Mouse (Mus musculus): ENCODE data around the gene Rpn1. TPM values are rescaled to one million over a fixed set of nuclear protein-coding genes. Genes with fewer than 3 reads are reported as not detected.

Rpn1 gene
- polyA plus RNA-seq, 1 experiment from 2014 or later, result 272 TPM

- H3K9me3 ChIP-seq (ENCODE audit: control insufficient read depth, low read length), result no peaks in the 10 kb centered on the region
- DNase-seq (ENCODE audit: low spot score) (no peak), ATAC-seq (ENCODE audit: low FRiP score) (no peak)
- no peak overlapping the region for H3K9ac ChIP-seq (ENCODE audit: low read depth, low read length)
- no peak overlapping the region for H3K4me3 ChIP-seq (ENCODE audit: low read depth, low read length)
- no peaks in the 10 kb centered on the region for H3K27me3 ChIP-seq (ENCODE audit: control insufficient read depth, insufficient read depth, low read length)
- no peaks in the 10 kb centered on the region for H3K4me1 ChIP-seq (replicated peaks; ENCODE audit: control insufficient read depth, insufficient read depth, low read length)
- no peak overlapping the region for H3K4me2 ChIP-seq (replicated peaks; ENCODE audit: low read depth, low read length)
- no peaks in the 10 kb centered on the region for H3K36me3 ChIP-seq (ENCODE audit: control insufficient read depth, insufficient read depth, low read length)
- WGBS, result 91% methylated on average over 4 of the region's 4 CpGs
- H3K27ac ChIP-seq (ENCODE audit: low read depth, low read length), result no peak overlapping the region
These were observed 23.7 kb upstream of the Rpn1 start for GRCm38 (mm10) chr6:88060602-88061001.

GRCm38 (mm10) chr6:88061406-88061805 lies 22.9 kb upstream of the Rpn1 start:
- no peak overlapping the region for H3K9ac ChIP-seq (ENCODE audit: low read depth, low read length)
- 81% methylated on average over 4 of the region's 4 CpGs for WGBS
- H3K36me3 ChIP-seq (ENCODE audit: control insufficient read depth, insufficient read depth, low read length), result no peaks in the 10 kb centered on the region
- no peaks in the 10 kb centered on the region for H3K27me3 ChIP-seq (ENCODE audit: control insufficient read depth, insufficient read depth, low read length)
- no peak overlapping the region for H3K4me2 ChIP-seq (replicated peaks; ENCODE audit: low read depth, low read length)
- H3K9me3 ChIP-seq (ENCODE audit: control insufficient read depth, low read length), result no peaks in the 10 kb centered on the region
- no peak overlapping the region for H3K27ac ChIP-seq (ENCODE audit: low read depth, low read length)
- no peaks in the 10 kb centered on the region for H3K4me1 ChIP-seq (replicated peaks; ENCODE audit: control insufficient read depth, insufficient read depth, low read length)
- ATAC-seq (ENCODE audit: low FRiP score) (no peak), DNase-seq (ENCODE audit: low spot score) (no peak)
- no peak overlapping the region for H3K4me3 ChIP-seq (ENCODE audit: low read depth, low read length)

GRCm38 (mm10) chr6:88062398-88062797 lies 21.9 kb upstream of the Rpn1 start:
- H3K4me3 ChIP-seq (ENCODE audit: low read depth, low read length), result no peak overlapping the region
- no peak for ATAC-seq (ENCODE audit: low FRiP score)
- no peaks in the 10 kb centered on the region for H3K4me1 ChIP-seq (replicated peaks; ENCODE audit: control insufficient read depth, insufficient read depth, low read length)
- H3K36me3 ChIP-seq (ENCODE audit: control insufficient read depth, insufficient read depth, low read length), result no peaks in the 10 kb centered on the region
- H3K9ac ChIP-seq (ENCODE audit: low read depth, low read length), result no peak overlapping the region
- DNase-seq (ENCODE audit: low spot score), result no peak
- no peaks in the 10 kb centered on the region for H3K9me3 ChIP-seq (ENCODE audit: control insufficient read depth, low read length)
- H3K4me2 ChIP-seq (replicated peaks; ENCODE audit: low read depth, low read length), result no peak overlapping the region
- no peak overlapping the region for H3K27ac ChIP-seq (ENCODE audit: low read depth, low read length)
- H3K27me3 ChIP-seq (ENCODE audit: control insufficient read depth, insufficient read depth, low read length), result no peaks in the 10 kb centered on the region
- WGBS, result 89% methylated on average over 4 of the region's 4 CpGs

GRCm38 (mm10) chr6:88064072-88064642 lies 20.1 kb upstream of the Rpn1 start:
- no peaks in the 10 kb centered on the region for H3K36me3 ChIP-seq (ENCODE audit: control insufficient read depth, insufficient read depth, low read length)
- no peak overlapping the region for H3K27ac ChIP-seq (ENCODE audit: low read depth, low read length)
- no peak overlapping the region for H3K9ac ChIP-seq (ENCODE audit: low read depth, low read length)
- ATAC-seq (ENCODE audit: low FRiP score) (no peak), DNase-seq (ENCODE audit: low spot score) (no peak)
- H3K27me3 ChIP-seq (ENCODE audit: control insufficient read depth, insufficient read depth, low read length), result no peaks in the 10 kb centered on the region
- H3K4me1 ChIP-seq (replicated peaks; ENCODE audit: control insufficient read depth, insufficient read depth, low read length), result no peaks in the 10 kb centered on the region
- no peaks in the 10 kb centered on the region for H3K9me3 ChIP-seq (ENCODE audit: control insufficient read depth, low read length)
- H3K4me3 ChIP-seq (ENCODE audit: low read depth, low read length), result no peak overlapping the region
- no peak overlapping the region for H3K4me2 ChIP-seq (replicated peaks; ENCODE audit: low read depth, low read length)
- 86% methylated on average over 3 of the region's 3 CpGs for WGBS

GRCm38 (mm10) chr6:88065116-88065515 lies 19.2 kb upstream of the Rpn1 start:
- Histone ChIP-seq H3K4me3 (ENCODE audit: low read depth, low read length) (no peak overlapping the region), H3K9me3 (ENCODE audit: control insufficient read depth, low read length) (no peaks in the 10 kb centered on the region), H3K4me2 (replicated peaks; ENCODE audit: low read depth, low read length) (no peak overlapping the region), H3K9ac (ENCODE audit: low read depth, low read length) (no peak overlapping the region), H3K27me3 (ENCODE audit: control insufficient read depth, insufficient read depth, low read length) (no peaks in the 10 kb centered on the region), H3K4me1 (replicated peaks; ENCODE audit: control insufficient read depth, insufficient read depth, low read length) (no peaks in the 10 kb centered on the region), H3K36me3 (ENCODE audit: control insufficient read depth, insufficient read depth, low read length) (no peaks in the 10 kb centered on the region), H3K27ac (ENCODE audit: low read depth, low read length) (no peak overlapping the region)
- WGBS, result 73% methylated on average over 4 of the region's 4 CpGs
- ATAC-seq (ENCODE audit: low FRiP score), result no peak
- no peak for DNase-seq (ENCODE audit: low spot score)

- no peak overlapping the region for H3K4me2 ChIP-seq (replicated peaks; ENCODE audit: low read depth, low read length)
- no peak overlapping the region for H3K9ac ChIP-seq (ENCODE audit: low read depth, low read length)
- no peak overlapping the region for H3K27ac ChIP-seq (ENCODE audit: low read depth, low read length)
- DNase-seq (ENCODE audit: low spot score) (no peak), ATAC-seq (ENCODE audit: low FRiP score) (no peak)
- no peaks in the 10 kb centered on the region for H3K36me3 ChIP-seq (ENCODE audit: control insufficient read depth, insufficient read depth, low read length)
- 78% methylated on average over 3 of the region's 3 CpGs for WGBS
- no peak overlapping the region for H3K4me3 ChIP-seq (ENCODE audit: low read depth, low read length)
- H3K9me3 ChIP-seq (ENCODE audit: control insufficient read depth, low read length), result no peaks in the 10 kb centered on the region
- H3K27me3 ChIP-seq (ENCODE audit: control insufficient read depth, insufficient read depth, low read length), result no peaks in the 10 kb centered on the region
- no peaks in the 10 kb centered on the region for H3K4me1 ChIP-seq (replicated peaks; ENCODE audit: control insufficient read depth, insufficient read depth, low read length)
These were observed 18.3 kb upstream of the Rpn1 start for GRCm38 (mm10) chr6:88065968-88066367.

- H3K36me3 ChIP-seq (ENCODE audit: control insufficient read depth, insufficient read depth, low read length), result no peaks in the 10 kb centered on the region
- H3K27ac ChIP-seq (ENCODE audit: low read depth, low read length), result no peak overlapping the region
- no peaks in the 10 kb centered on the region for H3K9me3 ChIP-seq (ENCODE audit: control insufficient read depth, low read length)
- no peak overlapping the region for H3K4me2 ChIP-seq (replicated peaks; ENCODE audit: low read depth, low read length)
- WGBS, result 49% methylated on average over 3 of the region's 3 CpGs
- no peak for DNase-seq (ENCODE audit: low spot score)
- H3K27me3 ChIP-seq (ENCODE audit: control insufficient read depth, insufficient read depth, low read length), result no peaks in the 10 kb centered on the region
- H3K9ac ChIP-seq (ENCODE audit: low read depth, low read length), result no peak overlapping the region
- no peaks in the 10 kb centered on the region for H3K4me1 ChIP-seq (replicated peaks; ENCODE audit: control insufficient read depth, insufficient read depth, low read length)
- ATAC-seq (ENCODE audit: low FRiP score), result no peak
- H3K4me3 ChIP-seq (ENCODE audit: low read depth, low read length), result no peak overlapping the region
These were observed 16.6 kb upstream of the Rpn1 start for GRCm38 (mm10) chr6:88067722-88068121.

GRCm38 (mm10) chr6:88068739-88069138 lies 15.5 kb upstream of the Rpn1 start:
- Histone ChIP-seq H3K4me2 (replicated peaks; ENCODE audit: low read depth, low read length) (no peak overlapping the region), H3K9me3 (ENCODE audit: control insufficient read depth, low read length) (no peaks in the 10 kb centered on the region), H3K36me3 (ENCODE audit: control insufficient read depth, insufficient read depth, low read length) (no peaks in the 10 kb centered on the region), H3K27me3 (ENCODE audit: control insufficient read depth, insufficient read depth, low read length) (no peaks in the 10 kb centered on the region), H3K4me1 (replicated peaks; ENCODE audit: control insufficient read depth, insufficient read depth, low read length) (no peaks in the 10 kb centered on the region), H3K4me3 (ENCODE audit: low read depth, low read length) (no peak overlapping the region), H3K27ac (ENCODE audit: low read depth, low read length) (no peak overlapping the region), H3K9ac (ENCODE audit: low read depth, low read length) (no peak overlapping the region)
- 84% methylated on average over 1 of the region's 1 CpGs for WGBS
- DNase-seq (ENCODE audit: low spot score) (no peak), ATAC-seq (ENCODE audit: low FRiP score) (no peak)

GRCm38 (mm10) chr6:88070468-88070867 lies 13.8 kb upstream of the Rpn1 start:
- Histone ChIP-seq H3K4me1 (replicated peaks; ENCODE audit: control insufficient read depth, insufficient read depth, low read length) (no peaks in the 10 kb centered on the region), H3K27me3 (ENCODE audit: control insufficient read depth, insufficient read depth, low read length) (no peaks in the 10 kb centered on the region), H3K27ac (ENCODE audit: low read depth, low read length) (no peak overlapping the region), H3K36me3 (ENCODE audit: control insufficient read depth, insufficient read depth, low read length) (no peaks in the 10 kb centered on the region), H3K9ac (ENCODE audit: low read depth, low read length) (no peak overlapping the region), H3K4me2 (replicated peaks; ENCODE audit: low read depth, low read length) (no peak overlapping the region), H3K9me3 (ENCODE audit: control insufficient read depth, low read length) (no peaks in the 10 kb centered on the region), H3K4me3 (ENCODE audit: low read depth, low read length) (no peak overlapping the region)
- no peak for DNase-seq (ENCODE audit: low spot score)
- WGBS, result 79% methylated on average over 6 of the region's 6 CpGs
- no peak for ATAC-seq (ENCODE audit: low FRiP score)
